ENCODE assay signal across 30 mouse cellular contexts in genomic region chr7:30296816-30297215, GRCm38 (mm10). TPM values are rescaled to one million over a fixed set of nuclear protein-coding genes. Genes with fewer than 3 reads are reported as not detected.
"Had no signal": no experiment of that assay in that cellular context is flagged by ENCODE, and none has a peak within 500 bp of the region (broad histone marks: within the 10 kb centered on the region; RNA-seq: fewer than 3 reads in every experiment).

No protein-coding gene starts in this region.

- H3K4me2 ChIP-seq: heart, embryonic 12.5 days; hindbrain, embryonic 12.5 days; hindbrain, embryonic 14.5 days; intestine, embryonic 15.5 days; limb, embryonic 12.5 days; liver, embryonic 11.5 days; liver, embryonic 13.5 days; liver, embryonic 15.5 days had no signal

- H3K36me3 ChIP-seq: liver, embryonic 13.5 days; liver, embryonic 15.5 days had no signal

- H3K4me1 ChIP-seq: liver, embryonic 13.5 days; liver, embryonic 15.5 days had no signal

- H3K27me3 ChIP-seq: heart, embryonic 12.5 days; hindbrain, embryonic 12.5 days; intestine, embryonic 15.5 days; limb, embryonic 12.5 days had no signal

- H3K9ac ChIP-seq: heart, embryonic 12.5 days; hindbrain, embryonic 12.5 days; hindbrain, embryonic 14.5 days; intestine, embryonic 15.5 days; limb, embryonic 12.5 days; liver, embryonic 13.5 days; liver, embryonic 15.5 days had no signal

- H3K4me3 ChIP-seq: heart, embryonic 10.5 days; heart, embryonic 12.5 days; hindbrain, embryonic 10.5 days; hindbrain, embryonic 12.5 days; intestine, embryonic 15.5 days; layer of hippocampus, adult 2 months; left cerebral cortex, adult 2 months; limb, embryonic 10.5 days; limb, embryonic 12.5 days; liver, embryonic 13.5 days; liver, embryonic 15.5 days had no signal

- H3K27ac ChIP-seq: heart, embryonic 10.5 days; hindbrain, embryonic 10.5 days; hindbrain, embryonic 12.5 days; hindbrain, embryonic 14.5 days; intestine, embryonic 15.5 days; layer of hippocampus, adult 2 months; left cerebral cortex, adult 2 months; limb, embryonic 10.5 days; limb, embryonic 12.5 days; liver, embryonic 13.5 days; liver, embryonic 15.5 days had no signal

- H3K9me3 ChIP-seq: heart, embryonic 10.5 days; heart, embryonic 12.5 days; hindbrain, embryonic 10.5 days; hindbrain, embryonic 12.5 days; intestine, embryonic 15.5 days; limb, embryonic 10.5 days; limb, embryonic 12.5 days; liver, embryonic 13.5 days; liver, embryonic 15.5 days had no signal

- ATAC-seq: hindbrain, embryonic 16.5 days; inflammation-experienced regulatory T-cells, adult 6 months; intestine, postnatal 0 days had no signal

- DNase-seq: gastrocnemius, postnatal 14 days; gastrocnemius, postnatal 36 days; heart, adult 11 months; heart, postnatal 10 days; heart, postnatal 4 days; kidney, adult 18-20 months; kidney, adult 8-10 months; kidney, postnatal 10 days; kidney, postnatal 25 days; kidney, postnatal 4 days; liver; liver, embryonic 13.5 days had no signal

RNA-seq across cellular contexts. Expression of gene Thap8, which starts 16.9 kb away (rescaled TPM):
- total RNA-seq: gastrocnemius, adult 18-20 months; gastrocnemius, adult 8-10 months; heart, postnatal 25 days; left cerebral cortex, adult 2 months had no signal
- polyA plus RNA-seq: liver, embryonic 11.5 days had no signal
